Mouse (Mus musculus): ENCODE measurements at regions not wholly inside any gene's neighbourhood (a gene's known extent, or its start where the extent isn't known, plus 50 kb on each side); places are given as distances from the start of the nearest gene placed in this dataset.

GRCm38 (mm10) chr13:97676536-97677048, 83.8 kb downstream of the Gm10260 start:
- H3K4me2 ChIP-seq (replicated peaks) = no peak overlapping the region
- H3K27ac ChIP-seq = no peak overlapping the region
- no peak overlapping the region for H3K4me3 ChIP-seq
- H3K36me3 ChIP-seq = no peaks in the 10 kb centered on the region
- peaks cover 4% of the 10 kb centered on the region for H3K4me1 ChIP-seq
- no peaks in the 10 kb centered on the region for H3K27me3 ChIP-seq (replicated peaks)
- H3K9ac ChIP-seq = no peak overlapping the region
- 78% methylated on average over 8 of the region's 8 CpGs for WGBS
- H3K9me3 ChIP-seq = no peaks in the 10 kb centered on the region
- ATAC-seq (ENCODE audit: low FRiP score, low read depth) = no peak

DNA sequence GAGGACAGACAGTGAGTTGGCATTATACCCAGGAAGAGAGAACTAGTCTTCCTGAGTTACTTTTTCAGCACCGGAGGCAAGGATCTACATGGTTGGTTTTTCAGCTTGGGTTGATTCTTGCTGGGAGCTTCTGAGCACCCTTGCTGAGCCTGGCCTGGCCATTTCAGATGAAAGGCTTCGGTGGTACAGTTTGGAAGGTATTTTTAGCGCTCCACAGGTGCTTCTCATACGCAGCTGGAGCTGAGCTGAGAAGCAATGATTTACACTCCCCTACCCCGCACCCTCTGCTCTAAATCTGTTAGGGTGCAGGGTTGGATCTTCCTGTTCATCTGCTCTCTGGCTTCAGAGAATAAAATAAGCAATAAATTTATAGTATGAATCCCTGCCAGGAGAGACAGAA, 87.3 kb downstream of the Gm10260 start:
- peaks cover 3% of the 10 kb centered on the region; the same call in 1 of the 2 replicates for H3K4me1 ChIP-seq
- H3K27me3 ChIP-seq (replicated peaks) = no peaks in the 10 kb centered on the region
- WGBS = 83% methylated on average over 5 of the region's 5 CpGs
- H3K4me3 ChIP-seq = no peak overlapping the region
- H3K27ac ChIP-seq = no peak overlapping the region
- H3K36me3 ChIP-seq = no peaks in the 10 kb centered on the region
- H3K9me3 ChIP-seq = no peaks in the 10 kb centered on the region
- H3K9ac ChIP-seq = no peak overlapping the region
- ATAC-seq (ENCODE audit: low FRiP score, low read depth) = no peak
- no peak overlapping the region for H3K4me2 ChIP-seq (replicated peaks)

DNA sequence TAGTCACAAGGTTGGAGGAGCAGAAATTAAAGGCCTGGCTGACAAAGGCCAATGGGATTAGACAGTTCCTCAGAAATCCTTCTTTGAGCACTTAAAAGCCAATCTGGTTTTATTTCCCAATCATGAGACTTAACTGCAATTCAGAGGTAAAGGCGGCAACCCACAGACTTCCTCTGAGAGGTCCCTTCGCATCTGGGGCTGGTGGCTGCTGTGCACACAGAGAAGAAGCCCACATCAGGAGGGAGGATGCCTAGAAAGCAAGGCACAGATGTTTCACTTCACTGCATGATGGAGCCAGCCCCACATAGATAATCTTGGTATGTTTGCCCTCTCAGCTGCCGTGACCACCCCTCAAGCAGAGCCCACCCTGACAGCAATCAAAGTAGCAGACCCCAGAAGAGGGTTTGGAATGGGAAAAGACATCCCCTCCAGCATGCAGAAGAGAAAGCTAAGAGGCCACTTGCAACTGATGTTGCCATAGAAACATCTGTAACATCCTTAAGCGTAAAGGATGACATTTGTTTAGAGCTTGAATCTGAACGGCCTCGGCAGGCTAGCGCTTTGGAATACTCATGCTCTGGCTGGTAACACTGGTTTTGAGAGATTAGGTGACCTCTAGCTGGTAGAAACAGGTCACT, 88.3 kb downstream of the Gm10260 start:
- WGBS = 67% methylated on average over 7 of the region's 7 CpGs
- Histone ChIP-seq H3K9me3 (no peaks in the 10 kb centered on the region), H3K4me3 (no peak overlapping the region), H3K4me2 (replicated peaks) (no peak overlapping the region), H3K27me3 (replicated peaks) (no peaks in the 10 kb centered on the region), H3K36me3 (no peaks in the 10 kb centered on the region), H3K9ac (no peak overlapping the region), H3K4me1 (peaks cover 3% of the 10 kb centered on the region; the same call in 1 of the 2 replicates), H3K27ac (no peak overlapping the region)
- ATAC-seq (ENCODE audit: low FRiP score, low read depth) = no peak

GRCm38 (mm10) chr13:97669366-97669765, 91.1 kb downstream of the Gm10260 start:
- Histone ChIP-seq H3K4me2 (replicated peaks) (no peak overlapping the region), H3K36me3 (no peaks in the 10 kb centered on the region), H3K9me3 (no peaks in the 10 kb centered on the region), H3K9ac (no peak overlapping the region), H3K27me3 (replicated peaks) (no peaks in the 10 kb centered on the region), H3K4me1 (peaks cover 3% of the 10 kb centered on the region; the same call in 1 of the 2 replicates), H3K27ac (no peak overlapping the region), H3K4me3 (no peak overlapping the region)
- WGBS = 86% methylated on average over 8 of the region's 8 CpGs
- ATAC-seq (ENCODE audit: low FRiP score, low read depth) = no peak

DNA sequence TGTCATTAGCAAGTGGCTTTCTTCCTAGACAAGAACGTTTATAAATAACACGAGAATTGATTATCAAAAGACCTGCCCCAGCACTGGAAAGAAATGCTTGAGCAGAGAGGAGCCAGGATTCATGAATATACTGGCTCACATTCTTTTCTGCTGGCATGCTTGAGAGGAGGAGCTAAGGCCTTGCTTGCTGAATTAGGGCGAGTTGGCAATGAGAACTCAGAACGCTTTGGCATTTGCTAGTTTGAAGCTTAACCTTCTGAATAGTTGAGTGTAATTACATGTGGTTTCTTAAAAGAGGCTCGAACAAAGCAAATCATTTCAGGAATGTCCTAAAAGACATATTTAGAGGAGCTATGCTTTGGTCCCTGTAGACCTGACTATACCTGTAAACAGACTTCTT, 91.5 kb downstream of the Gm10260 start:
- 78% methylated on average over 5 of the region's 5 CpGs for WGBS
- H3K9ac ChIP-seq = no peak overlapping the region
- H3K4me3 ChIP-seq = no peak overlapping the region
- H3K36me3 ChIP-seq = no peaks in the 10 kb centered on the region
- peaks cover 3% of the 10 kb centered on the region; the same call in 1 of the 2 replicates for H3K4me1 ChIP-seq
- H3K4me2 ChIP-seq (replicated peaks) = no peak overlapping the region
- no peaks in the 10 kb centered on the region for H3K27me3 ChIP-seq (replicated peaks)
- no peaks in the 10 kb centered on the region for H3K9me3 ChIP-seq
- no peak for ATAC-seq (ENCODE audit: low FRiP score, low read depth)
- H3K27ac ChIP-seq = no peak overlapping the region

- Histone ChIP-seq H3K9me3 (no peaks in the 10 kb centered on the region), H3K4me2 (replicated peaks) (no peak overlapping the region), H3K9ac (no peak overlapping the region), H3K4me1 (0 out of 2 replicates have a peak, but pooled peaks cover 2% of the 10 kb centered on the region), H3K27me3 (replicated peaks) (no peaks in the 10 kb centered on the region), H3K27ac (no peak overlapping the region), H3K4me3 (no peak overlapping the region), H3K36me3 (no peaks in the 10 kb centered on the region)
- 85% methylated on average over 7 of the region's 7 CpGs for WGBS
- no peak for ATAC-seq (ENCODE audit: low FRiP score, low read depth)
Observed at GRCm38 (mm10) chr13:97667313-97667712, 93.1 kb downstream of the Gm10260 start.

GRCm38 (mm10) chr13:97666761-97667160, 93.7 kb downstream of the Gm10260 start:
- Histone ChIP-seq H3K4me1 (no peaks in the 10 kb centered on the region), H3K9me3 (no peaks in the 10 kb centered on the region), H3K36me3 (no peaks in the 10 kb centered on the region), H3K4me2 (replicated peaks) (no peak overlapping the region), H3K4me3 (no peak overlapping the region), H3K27me3 (replicated peaks) (no peaks in the 10 kb centered on the region), H3K27ac (no peak overlapping the region), H3K9ac (no peak overlapping the region)
- no peak for ATAC-seq (ENCODE audit: low FRiP score, low read depth)
- WGBS = 89% methylated on average over 4 of the region's 4 CpGs

- no peak for ATAC-seq (ENCODE audit: low FRiP score, low read depth)
- WGBS = 89% methylated on average over 1 of the region's 1 CpGs
- H3K4me2 ChIP-seq (replicated peaks) = no peak overlapping the region
- H3K9ac ChIP-seq = no peak overlapping the region
- H3K27ac ChIP-seq = no peak overlapping the region
- no peaks in the 10 kb centered on the region for H3K36me3 ChIP-seq
- H3K27me3 ChIP-seq (replicated peaks) = no peaks in the 10 kb centered on the region
- no peak overlapping the region for H3K4me3 ChIP-seq
- H3K9me3 ChIP-seq = no peaks in the 10 kb centered on the region
- no peaks in the 10 kb centered on the region for H3K4me1 ChIP-seq
Observed at GRCm38 (mm10) chr13:97665226-97665625, 95.2 kb downstream of the Gm10260 start.

DNA sequence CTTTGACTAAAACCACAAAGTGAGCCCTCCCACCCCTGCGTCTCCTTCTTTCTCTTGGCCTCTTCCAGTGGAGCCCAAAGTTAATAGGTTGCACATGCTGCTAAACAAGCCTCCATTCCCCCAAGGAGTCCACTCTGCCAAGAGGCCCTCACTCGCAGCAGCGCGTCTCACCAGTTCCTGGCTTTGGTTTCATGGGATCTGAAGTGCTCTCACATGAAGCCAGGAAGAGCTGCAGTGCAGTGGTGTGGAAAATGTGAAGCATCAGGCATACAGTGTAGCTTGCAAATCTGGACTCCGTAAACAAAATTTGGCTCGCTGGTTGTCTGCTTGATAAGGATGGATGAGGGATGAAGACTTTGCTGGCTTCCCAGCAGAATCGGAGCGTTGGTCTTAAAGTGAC, 97.7 kb downstream of the Gm10260 start:
- Histone ChIP-seq H3K9ac (no peak overlapping the region), H3K4me1 (no peaks in the 10 kb centered on the region), H3K4me2 (replicated peaks) (no peak overlapping the region), H3K36me3 (no peaks in the 10 kb centered on the region), H3K27me3 (replicated peaks) (no peaks in the 10 kb centered on the region), H3K4me3 (no peak overlapping the region), H3K27ac (no peak overlapping the region), H3K9me3 (no peaks in the 10 kb centered on the region)
- no peak for ATAC-seq (ENCODE audit: low FRiP score, low read depth)
- 80% methylated on average over 8 of the region's 8 CpGs for WGBS

DNA sequence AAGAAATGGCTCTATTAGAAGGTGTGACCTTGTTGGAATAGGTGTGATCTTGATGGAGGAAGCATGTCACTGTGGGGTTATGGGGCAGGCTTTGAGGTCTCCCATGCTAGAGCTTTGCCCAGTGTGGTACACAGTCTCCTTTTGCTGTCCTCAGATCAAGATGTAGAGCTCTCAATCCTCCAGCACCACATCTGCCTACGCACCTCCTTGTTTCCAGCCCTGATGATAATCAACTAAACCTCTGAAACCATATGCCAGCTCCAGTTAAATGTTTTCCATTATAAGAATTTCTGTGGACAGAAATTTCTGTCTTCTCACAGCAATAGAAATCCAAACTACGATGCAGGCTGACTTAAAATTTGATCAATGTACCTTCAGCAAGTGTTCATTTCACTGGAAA, 103.8 kb downstream of the Gm10260 start:
- no peak overlapping the region for H3K9ac ChIP-seq
- 92% methylated on average over 2 of the region's 2 CpGs for WGBS
- H3K27me3 ChIP-seq (replicated peaks) = no peaks in the 10 kb centered on the region
- H3K36me3 ChIP-seq = no peaks in the 10 kb centered on the region
- no peak overlapping the region for H3K4me2 ChIP-seq (replicated peaks)
- H3K4me1 ChIP-seq = no peaks in the 10 kb centered on the region
- ATAC-seq (ENCODE audit: low FRiP score, low read depth) = no peak
- H3K9me3 ChIP-seq = no peaks in the 10 kb centered on the region
- H3K27ac ChIP-seq = no peak overlapping the region
- no peak overlapping the region for H3K4me3 ChIP-seq

- Histone ChIP-seq H3K9ac (no peak overlapping the region), H3K4me3 (no peak overlapping the region), H3K27ac (no peak overlapping the region), H3K4me2 (replicated peaks) (no peak overlapping the region), H3K4me1 (no peaks in the 10 kb centered on the region), H3K36me3 (no peaks in the 10 kb centered on the region), H3K9me3 (peaks cover 3% of the 10 kb centered on the region; the same call in 1 of the 2 replicates), H3K27me3 (replicated peaks) (no peaks in the 10 kb centered on the region)
- WGBS = 94% methylated on average over 9 of the region's 9 CpGs
- no peak for ATAC-seq (ENCODE audit: low FRiP score, low read depth)
Observed at GRCm38 (mm10) chr13:97652279-97652678, 108.2 kb downstream of the Gm10260 start.

DNA sequence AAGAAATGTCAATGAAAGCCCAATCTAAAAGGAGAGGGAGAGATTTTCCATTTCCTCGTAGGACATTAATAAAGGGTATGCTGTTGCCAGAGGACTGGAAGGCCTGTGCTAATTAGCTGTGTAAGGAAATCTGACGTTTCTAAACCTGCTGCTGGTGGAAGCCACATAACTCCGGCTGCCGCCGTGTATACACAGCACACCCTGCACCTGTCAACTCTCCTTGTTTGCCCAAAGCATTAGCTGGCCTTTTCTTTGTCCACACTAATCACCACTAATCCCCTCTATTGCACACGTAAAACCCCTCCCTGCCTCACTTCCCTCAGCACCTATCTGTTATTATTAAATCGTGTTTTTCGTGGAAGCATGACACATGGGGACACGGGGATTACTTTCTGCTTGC, 108.7 kb downstream of the Gm10260 start:
- WGBS = 80% methylated on average over 9 of the region's 9 CpGs
- no peak overlapping the region for H3K27ac ChIP-seq
- H3K4me1 ChIP-seq = no peaks in the 10 kb centered on the region
- no peak overlapping the region for H3K4me3 ChIP-seq
- no peak overlapping the region for H3K4me2 ChIP-seq (replicated peaks)
- no peak for ATAC-seq (ENCODE audit: low FRiP score, low read depth)
- no peaks in the 10 kb centered on the region for H3K36me3 ChIP-seq
- no peak overlapping the region for H3K9ac ChIP-seq
- no peaks in the 10 kb centered on the region for H3K27me3 ChIP-seq (replicated peaks)
- H3K9me3 ChIP-seq = peaks cover 3% of the 10 kb centered on the region; the same call in 1 of the 2 replicates

GRCm38 (mm10) chr13:97651176-97651575, 109.3 kb downstream of the Gm10260 start:
- no peak for ATAC-seq (ENCODE audit: low FRiP score, low read depth)
- 94% methylated on average over 5 of the region's 5 CpGs for WGBS

More at GRCm38 (mm10) chr13:97651176-97651575, 109.3 kb downstream of the Gm10260 start:
- H3K27ac ChIP-seq = no peak overlapping the region
- H3K9me3 ChIP-seq = peaks cover 3% of the 10 kb centered on the region; the same call in 1 of the 2 replicates
- no peaks in the 10 kb centered on the region for H3K27me3 ChIP-seq (replicated peaks)
- H3K9ac ChIP-seq = no peak overlapping the region
- no peak overlapping the region for H3K4me2 ChIP-seq (replicated peaks)
- no peaks in the 10 kb centered on the region for H3K4me1 ChIP-seq
- no peaks in the 10 kb centered on the region for H3K36me3 ChIP-seq
- no peak overlapping the region for H3K4me3 ChIP-seq
